Mouse (Mus musculus) gastrocnemius, postnatal 14 days (tissue): ENCODE measurements at regions not wholly inside any gene's neighbourhood (a gene's known extent, or its start where the extent isn't known, plus 50 kb on each side); places are given as distances from the start of the nearest gene placed in this dataset.

Experiments
- DNase-seq: peaks from one replicate; pipeline ENCODE4 v3.0.0; 2021; ENCODE audit warnings: mixed read lengths
- intact Hi-C: fragments of 180-260 bp; cut with DNase I; formaldehyde crosslinking; loops from one replicate; pipeline ENCODE4 v1.15.1; 2025; ENCODE audit warnings: low total_unique reads

- DNase-seq = no peak
- intact Hi-C loops = no loop called here
Observed at GRCm38 (mm10) chr7:125334769-125335168, 109.7 kb upstream of the Kdm8 start.

- no peak for DNase-seq
- intact Hi-C loops = no loop called here
Observed at GRCm38 (mm10) chr7:125335586-125336165, 108.8 kb upstream of the Kdm8 start.

- intact Hi-C loops = no loop called here
- DNase-seq = no peak
Observed at GRCm38 (mm10) chr7:125336826-125337225, 107.7 kb upstream of the Kdm8 start.

GRCm38 (mm10) chr7:125338177-125338751 is 106.2 kb upstream of the Kdm8 start:
- intact Hi-C loops = no loop called here

GRCm38 (mm10) chr7:125340326-125340905 is 104.1 kb upstream of the Kdm8 start:
- intact Hi-C loops = no loop called here
- DNase-seq = no peak

More at GRCm38 (mm10) chr7:125338177-125338751, 106.2 kb upstream of the Kdm8 start:
- DNase-seq = no peak

GRCm38 (mm10) chr7:125349606-125350005 is 94.9 kb upstream of the Kdm8 start:
- DNase-seq = no peak
- intact Hi-C loops = no loop called here

GRCm38 (mm10) chr7:125354211-125354610 is 90.3 kb upstream of the Kdm8 start:
- intact Hi-C loops = no loop called here
- no peak for DNase-seq

- intact Hi-C loops = no loop called here
- DNase-seq = no peak
Observed at GRCm38 (mm10) chr7:125354956-125355355, 89.5 kb upstream of the Kdm8 start.

- DNase-seq = no peak
- intact Hi-C loops = no loop called here
Observed at GRCm38 (mm10) chr7:125358016-125358415, 86.5 kb upstream of the Kdm8 start.

GRCm38 (mm10) chr7:125383021-125383420 is 61.5 kb upstream of the Kdm8 start:
- intact Hi-C loops = no loop called here

GRCm38 (mm10) chr7:125384171-125384570 is 60.3 kb upstream of the Kdm8 start:
- DNase-seq = no peak
- intact Hi-C loops = no loop called here

More at GRCm38 (mm10) chr7:125383021-125383420, 61.5 kb upstream of the Kdm8 start:
- no peak for DNase-seq

GRCm38 (mm10) chr7:125392536-125392935 is 51.9 kb upstream of the Kdm8 start:
- intact Hi-C loops = loop anchor here (5.0 to 10.0 kb wide), 2 partner anchors 1008 to 1260 kb away; no protein-coding TSS in a partner anchor
- peak; percentile 67 for DNase-seq

- DNase-seq = no peak
- intact Hi-C loops = loop anchor here (5.0 to 10.0 kb wide), 2 partner anchors 1008 to 1261 kb away; no protein-coding TSS in a partner anchor
Observed at GRCm38 (mm10) chr7:125393228-125393627, 51.2 kb upstream of the Kdm8 start.

GRCm38 (mm10) chr7:125393654-125394346 is 50.7 kb upstream of the Kdm8 start:
- peak; percentile 94 for DNase-seq
- intact Hi-C loops = loop anchor here (5.0 to 10.0 kb wide), 2 partner anchors 1009 to 1261 kb away; no protein-coding TSS in a partner anchor
